Mouse (Mus musculus) erythroblast, embryonic 14.5 days (primary cell): ENCODE data around the gene Chn1.

Experiments
- GATA1 ChIP-seq: IDR thresholded peaks from 2 replicates; pipeline ENCODE4 v1.6.1; 2012; ENCODE audit warnings: low read length, inconsistent platforms, mixed read lengths
- TAL1 ChIP-seq: IDR thresholded peaks from 3 replicates; pipeline ENCODE4 v1.6.1; 2012; ENCODE audit warnings: low read length, inconsistent platforms, mixed read lengths

GRCm38 (mm10) chr2:73597772-73598171 is 177.4 kb downstream of the Chn1 start:
- TF ChIP-seq TAL1 (no peak), GATA1 (no peak)
